Comparison of ENCODE assay signal across 10 mouse cellular contexts in the genomic region with DNA sequence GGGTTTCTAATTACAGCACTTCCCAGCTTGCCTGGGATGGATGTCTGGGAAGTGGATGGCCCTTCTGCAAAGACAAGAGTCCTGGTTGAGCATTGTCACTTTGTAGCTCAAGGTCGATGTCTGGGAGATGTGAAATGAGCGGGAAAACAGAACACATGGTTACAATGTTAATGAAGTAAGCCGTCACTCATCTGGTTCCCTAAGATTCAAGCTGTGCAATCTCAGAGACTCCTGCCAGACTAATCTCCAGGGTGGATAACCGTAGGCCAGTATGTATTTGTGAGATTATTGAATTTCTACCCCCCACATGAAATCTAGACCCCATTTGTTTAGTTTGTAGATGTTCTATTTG.
DNase-seq lines count a peak whose midpoint lies in the region; ATAC-seq and TF ChIP-seq lines count a peak whose summit lies in the region.
"Had no signal": no experiment of that assay in that cellular context is flagged by ENCODE, and none has a peak within 500 bp of the region (broad histone marks: within the 10 kb centered on the region; RNA-seq: fewer than 3 reads in every experiment).

No protein-coding gene starts in this region.

- no peaks in the 10 kb centered on the region for H3K27me3 ChIP-seq in kidney, embryonic 14.5 days (ENCODE audit: control insufficient read depth, insufficient read depth, low read length)
- H3K27me3 ChIP-seq in embryonic facial prominence, embryonic 12.5 days = no peaks in the 10 kb centered on the region
- H3K27me3 ChIP-seq in hindbrain, embryonic 10.5 days (ENCODE audit: insufficient read depth, poor library complexity, severe bottlenecking) = peaks cover 4% of the 10 kb centered on the region; the same call in 1 of the 2 replicates
- peaks cover 3% of the 10 kb centered on the region; the same call in 1 of the 2 replicates for H3K27me3 ChIP-seq in midbrain, embryonic 13.5 days
- H3K27me3 ChIP-seq in cerebellum, adult 2 months (ENCODE audit: control insufficient read depth, insufficient read depth, low read length) = no peaks in the 10 kb centered on the region; the same call in 1 of the 2 replicates

- 15% methylated on average over 4 of the region's 4 CpGs for WGBS in kidney, embryonic 14.5 days
- 10% methylated on average over 4 of the region's 4 CpGs for WGBS in embryonic facial prominence, embryonic 12.5 days
- WGBS in hindbrain, embryonic 10.5 days = 9% methylated on average over 4 of the region's 4 CpGs
- 3% methylated on average over 4 of the region's 4 CpGs for WGBS in midbrain, embryonic 13.5 days
- WGBS in cerebellum, adult 2 months = 39% methylated on average over 4 of the region's 4 CpGs

- H3K27ac ChIP-seq in kidney, embryonic 14.5 days (ENCODE audit: low read depth, low read length) = no peak overlapping the region
- no peak overlapping the region for H3K27ac ChIP-seq in embryonic facial prominence, embryonic 12.5 days
- H3K27ac ChIP-seq in hindbrain, embryonic 10.5 days = peak overlapping the region; percentile 67
- no peak overlapping the region for H3K27ac ChIP-seq in midbrain, embryonic 13.5 days
- no peak overlapping the region for H3K27ac ChIP-seq in cerebellum, adult 2 months (ENCODE audit: insufficient read depth, low read length)

- H3K9ac ChIP-seq in kidney, embryonic 14.5 days (ENCODE audit: low read depth, low read length) = no peak overlapping the region
- no peak overlapping the region for H3K9ac ChIP-seq in embryonic facial prominence, embryonic 12.5 days
- no peak overlapping the region for H3K9ac ChIP-seq in midbrain, embryonic 13.5 days (replicated peaks)

- no peak overlapping the region for H3K4me3 ChIP-seq in kidney, embryonic 14.5 days (ENCODE audit: low read length)
- no peak overlapping the region for H3K4me3 ChIP-seq in embryonic facial prominence, embryonic 12.5 days
- peak overlapping the region; percentile 30 for H3K4me3 ChIP-seq in hindbrain, embryonic 10.5 days
- H3K4me3 ChIP-seq in midbrain, embryonic 13.5 days (replicated peaks) = no peak overlapping the region
- no peak overlapping the region for H3K4me3 ChIP-seq in cerebellum, adult 2 months (replicated peaks; ENCODE audit: insufficient read depth, low read depth, low read length)

- no peaks in the 10 kb centered on the region for H3K36me3 ChIP-seq in kidney, embryonic 14.5 days (ENCODE audit: control insufficient read depth, insufficient read depth, low read length)
- H3K36me3 ChIP-seq in embryonic facial prominence, embryonic 12.5 days = no peaks in the 10 kb centered on the region
- H3K36me3 ChIP-seq in hindbrain, embryonic 10.5 days = no peaks in the 10 kb centered on the region
- no peaks in the 10 kb centered on the region for H3K36me3 ChIP-seq in midbrain, embryonic 13.5 days

- no peak for TF ChIP-seq POLR2A in cerebellum, adult 2 months (IDR thresholded peaks at IDR 0.05; ENCODE audit: borderline replicate concordance, insufficient read depth, low read length)

- DNase-seq in kidney, adult 8-10 months = no peak
- DNase-seq in hindbrain, embryonic 10.5 days (ENCODE audit: low spot score) = no peak
- no peak for DNase-seq in left cerebral cortex, adult 18-20 months (ENCODE audit: low spot score in 2 of 2)
- DNase-seq in cerebellum, adult 2 months = no peak
- DNase-seq in urinary bladder, postnatal 14 days (ENCODE audit: low spot score) = no peak
- DNase-seq: cerebellum, adult 9-11 months; kidney, adult 9 months had no signal

- H3K4me1 ChIP-seq in kidney, embryonic 14.5 days (ENCODE audit: control insufficient read depth, insufficient read depth, low read length) = peaks cover 15% of the 10 kb centered on the region
- peaks cover 16% of the 10 kb centered on the region for H3K4me1 ChIP-seq in embryonic facial prominence, embryonic 12.5 days
- H3K4me1 ChIP-seq in hindbrain, embryonic 10.5 days (replicated peaks) = peaks cover 35% of the 10 kb centered on the region
- peaks cover 17% of the 10 kb centered on the region for H3K4me1 ChIP-seq in midbrain, embryonic 13.5 days (replicated peaks)
- no peaks in the 10 kb centered on the region for H3K4me1 ChIP-seq in cerebellum, adult 2 months (ENCODE audit: control insufficient read depth, insufficient read depth, low read length)

- H3K4me2 ChIP-seq in kidney, embryonic 14.5 days (replicated peaks; ENCODE audit: low read depth, low read length) = peak overlapping the region; percentile 19
- peak overlapping the region; percentile 12; the same call in 1 of the 2 replicates for H3K4me2 ChIP-seq in embryonic facial prominence, embryonic 12.5 days (replicated peaks)
- peak overlapping the region; percentile 15; the same call in 1 of the 2 replicates for H3K4me2 ChIP-seq in midbrain, embryonic 13.5 days (replicated peaks)

- H3K9me3 ChIP-seq in kidney, embryonic 14.5 days (ENCODE audit: control insufficient read depth, low read length) = no peaks in the 10 kb centered on the region
- H3K9me3 ChIP-seq in embryonic facial prominence, embryonic 12.5 days = no peaks in the 10 kb centered on the region
- no peaks in the 10 kb centered on the region for H3K9me3 ChIP-seq in hindbrain, embryonic 10.5 days
- no peaks in the 10 kb centered on the region for H3K9me3 ChIP-seq in midbrain, embryonic 13.5 days

- peak; percentile 13; the same call in 1 of the 2 replicates for ATAC-seq in kidney, embryonic 14.5 days (ENCODE audit: low FRiP score, low TSS enrichment)
- ATAC-seq in embryonic facial prominence, embryonic 12.5 days (ENCODE audit: insufficient number of reproducible peaks, insufficient read depth, low FRiP score, low TSS enrichment) = no peak
- ATAC-seq in midbrain, embryonic 13.5 days = 0 out of 2 replicates have a peak, but pooled peaks have one; percentile 3

- no peak for TF ChIP-seq CTCF in cerebellum, adult 2 months (IDR thresholded peaks at IDR 0.05; ENCODE audit: borderline replicate concordance, insufficient read depth, low read depth, low read length)
